In genomic region chr16:33944126-33944525, GRCm38 (mm10) we compare ENCODE assay signal across 14 mouse cellular contexts. TPM values are rescaled to one million over a fixed set of nuclear protein-coding genes. Genes with fewer than 3 reads are reported as not detected.
DNase-seq lines count a peak whose midpoint lies in the region; ATAC-seq and TF ChIP-seq lines count a peak whose summit lies in the region.
"Had no signal": no experiment of that assay in that cellular context is flagged by ENCODE, and none has a peak within 500 bp of the region (broad histone marks: within the 10 kb centered on the region; RNA-seq: fewer than 3 reads in every experiment).

No protein-coding gene starts in this region.

- peak overlapping the region; percentile 21; the same call in 1 of the 2 replicates for H3K27ac ChIP-seq in forebrain, embryonic 10.5 days
- H3K27ac ChIP-seq in forebrain, embryonic 14.5 days (ENCODE audit: low read depth, low read length), result no peak overlapping the region
- H3K27ac ChIP-seq in lung, embryonic 14.5 days (ENCODE audit: low read depth), result peak overlapping the region; percentile 63; the same call in 1 of the 2 replicates
- H3K27ac ChIP-seq: hindbrain, embryonic 12.5 days had no signal

- H3K9ac ChIP-seq in forebrain, embryonic 14.5 days (ENCODE audit: low read length), result no peak overlapping the region
- H3K9ac ChIP-seq in lung, embryonic 14.5 days, result no peak overlapping the region
- H3K9ac ChIP-seq: heart, embryonic 15.5 days; hindbrain, embryonic 12.5 days; liver, postnatal 0 days had no signal

- no peak overlapping the region for H3K4me2 ChIP-seq in forebrain, embryonic 14.5 days (ENCODE audit: low read length)
- H3K4me2 ChIP-seq in lung, embryonic 14.5 days, result no peak overlapping the region
- H3K4me2 ChIP-seq: heart, embryonic 15.5 days; hindbrain, embryonic 12.5 days; midbrain, embryonic 11.5 days had no signal

- TF ChIP-seq CTCF in lung, embryonic 14.5 days (IDR thresholded peaks at IDR 0.05; ENCODE audit: low read depth), result no peak
- TF ChIP-seq CTCF in lung, adult 2 months (IDR thresholded peaks at IDR 0.05; ENCODE audit: insufficient read depth, low read length), result no peak

- peaks cover 78% of the 10 kb centered on the region for H3K4me1 ChIP-seq in forebrain, embryonic 10.5 days
- H3K4me1 ChIP-seq in forebrain, embryonic 14.5 days (ENCODE audit: control insufficient read depth, insufficient read depth, low read length), result peaks cover 9% of the 10 kb centered on the region
- peaks cover 40% of the 10 kb centered on the region for H3K4me1 ChIP-seq in lung, embryonic 14.5 days (ENCODE audit: insufficient read depth)
- H3K4me1 ChIP-seq in lung, adult 2 months (ENCODE audit: control insufficient read depth, insufficient read depth, low read length), result peaks cover 3% of the 10 kb centered on the region; the same call in 1 of the 2 replicates

- WGBS in forebrain, embryonic 10.5 days, result 88% methylated on average over 4 of the region's 4 CpGs
- 80% methylated on average over 4 of the region's 4 CpGs for WGBS in forebrain, embryonic 14.5 days
- WGBS in lung, embryonic 14.5 days, result 88% methylated on average over 4 of the region's 4 CpGs
- 74% methylated on average over 4 of the region's 4 CpGs for WGBS in lung, adult 2 months

- H3K9me3 ChIP-seq in forebrain, embryonic 10.5 days, result no peaks in the 10 kb centered on the region
- H3K9me3 ChIP-seq in forebrain, embryonic 14.5 days (replicated peaks; ENCODE audit: control insufficient read depth, low read length), result no peaks in the 10 kb centered on the region
- H3K9me3 ChIP-seq in lung, embryonic 14.5 days (ENCODE audit: low read depth, low read length), result no peaks in the 10 kb centered on the region
- H3K9me3 ChIP-seq: heart, embryonic 15.5 days; hindbrain, embryonic 12.5 days had no signal

- H3K27me3 ChIP-seq in forebrain, embryonic 10.5 days (ENCODE audit: poor library complexity, severe bottlenecking), result no peaks in the 10 kb centered on the region
- no peaks in the 10 kb centered on the region for H3K27me3 ChIP-seq in forebrain, embryonic 14.5 days (replicated peaks; ENCODE audit: control insufficient read depth, insufficient read depth, low read length)
- no peaks in the 10 kb centered on the region for H3K27me3 ChIP-seq in lung, embryonic 14.5 days (ENCODE audit: insufficient read depth, low read length)
- H3K27me3 ChIP-seq: heart, embryonic 15.5 days; hindbrain, embryonic 12.5 days had no signal

- DNase-seq in forebrain, embryonic 10.5 days (ENCODE audit: extremely low spot score, low spot score), result no peak
- DNase-seq in forebrain, embryonic 14.5 days (ENCODE audit: low spot score), result no peak
- DNase-seq in lung, embryonic 14.5 days, result no peak
- DNase-seq in lung, adult 2 months, result no peak
- peak; percentile 63 to 68 for DNase-seq in cerebellum, postnatal 25 days
- no peak for DNase-seq in right cerebral cortex, postnatal 4 days
- DNase-seq in thymus, adult 18-20 months, result no peak
- DNase-seq: adrenal gland, adult 8-10 months; liver; liver, postnatal 0 days; retina, postnatal 1 day had no signal

- H3K4me3 ChIP-seq in forebrain, embryonic 10.5 days, result no peak overlapping the region
- no peak overlapping the region for H3K4me3 ChIP-seq in forebrain, embryonic 14.5 days (ENCODE audit: low read depth, low read length)
- no peak overlapping the region for H3K4me3 ChIP-seq in lung, embryonic 14.5 days (ENCODE audit: low read depth, low read length)
- no peak overlapping the region for H3K4me3 ChIP-seq in lung, adult 2 months (replicated peaks; ENCODE audit: extremely low read depth, low read depth, low read length)
- H3K4me3 ChIP-seq: heart, embryonic 15.5 days; hindbrain, embryonic 12.5 days had no signal

- peaks cover 7% of the 10 kb centered on the region for H3K36me3 ChIP-seq in forebrain, embryonic 10.5 days (replicated peaks)
- H3K36me3 ChIP-seq in forebrain, embryonic 14.5 days (ENCODE audit: control insufficient read depth, insufficient read depth, low read length), result no peaks in the 10 kb centered on the region
- H3K36me3 ChIP-seq in lung, embryonic 14.5 days (ENCODE audit: insufficient read depth), result peaks cover 11% of the 10 kb centered on the region; the same call in 1 of the 2 replicates
- H3K36me3 ChIP-seq: hindbrain, embryonic 12.5 days had no signal

- no peak for ATAC-seq in forebrain, embryonic 14.5 days
- no peak for ATAC-seq in lung, embryonic 14.5 days (ENCODE audit: insufficient read depth)
- ATAC-seq: liver, postnatal 0 days had no signal

- TF ChIP-seq POLR2A in lung, adult 2 months (IDR thresholded peaks at IDR 0.05; ENCODE audit: borderline replicate concordance, extremely low read depth, low read depth, low read length), result no peak

RNA-seq across cellular contexts. Expression of gene Umps, which starts 22.7 kb away (rescaled TPM):
- polyA plus RNA-seq in forebrain, embryonic 10.5 days (2016; fragmentation: Nextera tagmentation; extraction: Ambion mirVana), result 107 and 111 TPM in 2 replicates
- 35.1 and 39.6 TPM in 2 replicates for polyA plus RNA-seq in forebrain, embryonic 14.5 days (2014; fragmentation: Nextera tagmentation; extraction: Ambion mirVana)
- 69.9 and 71.1 TPM in 2 replicates for polyA plus RNA-seq in lung, embryonic 14.5 days (2014; fragmentation: Nextera tagmentation; extraction: Ambion mirVana)
- polyA plus RNA-seq in lung, adult 2 months (2012; rRNA removed), result 4.5 and 4.7 TPM in 2 replicates

Comparison
In these comparisons a context has a peak if more than half of its experiments do, and no peak if none do; other contexts are left out.
1. DNase-seq: peak in cerebellum, postnatal 25 days (2 of 2); none in forebrain, embryonic 10.5 days (single experiment), forebrain, embryonic 14.5 days (single experiment), lung, embryonic 14.5 days (single experiment), lung, adult 2 months (single experiment), right cerebral cortex, postnatal 4 days (single experiment) and thymus, adult 18-20 months (0 of 2).